Mouse (Mus musculus) gonadal fat pad, adult 2 months (tissue): Measurements from ENCODE around the gene Gm21761. TPM values are rescaled to one million over a fixed set of nuclear protein-coding genes. Genes with fewer than 3 reads are reported as not detected.
"Not testable (repeated sequence)": the region's sequence is repeated elsewhere in the genome, so short reads cannot be mapped to it uniquely, and the experiment has no call there.

ENCODE experiments used
- DNase-seq: peaks from one replicate; pipeline ENCODE4 v3.0.0-alpha.2; 2012; ENCODE audit warnings: low read depth
- polyA plus RNA-seq: library from polyadenylated mRNA; depleted of rRNA; stranded (reverse); fragments of >200 nt; gene quantifications from 2 replicates; pipeline ENCODE4 v1.2.3, GENCODE M21; 2012; rRNA removed

Gene Gm21761
- not detected in 2 replicates for polyA plus RNA-seq

- DNase-seq = not testable (repeated sequence)
These were observed at the start of gene Gm21761 for GRCm38 (mm10) chr13:119929172-119929571. Gene Gm21761 (minus strand): TSS chr13:119929272.

GRCm38 (mm10) chr13:119969163-119969562 lies 40.1 kb upstream of the Gm21761 start:
- not testable (repeated sequence) for DNase-seq

GRCm38 (mm10) chr13:119968193-119968592 lies 39.1 kb upstream of the Gm21761 start:
- not testable (repeated sequence) for DNase-seq

- not testable (repeated sequence) for DNase-seq
These were observed 36.9 kb upstream of the Gm21761 start for GRCm38 (mm10) chr13:119965968-119966367.

GRCm38 (mm10) chr13:119965302-119965952 lies 36.4 kb upstream of the Gm21761 start:
- DNase-seq = not testable (repeated sequence)

GRCm38 (mm10) chr13:119962856-119963255 lies 33.8 kb upstream of the Gm21761 start:
- DNase-seq = not testable (repeated sequence)

- not testable (repeated sequence) for DNase-seq
These were observed 26.5 kb upstream of the Gm21761 start for GRCm38 (mm10) chr13:119955567-119955966.

- not testable (repeated sequence) for DNase-seq
These were observed 26.0 kb upstream of the Gm21761 start for GRCm38 (mm10) chr13:119955089-119955488.

GRCm38 (mm10) chr13:119950706-119951105 lies 21.6 kb upstream of the Gm21761 start, which contains the start of gene B020031M17Rik:
Gene B020031M17Rik (minus strand): TSS chr13:119950806.
- not testable (repeated sequence) for DNase-seq

GRCm38 (mm10) chr13:119924597-119925340 lies 4.3 kb downstream of the Gm21761 start:
- DNase-seq = not testable (repeated sequence)

- not testable (repeated sequence) for DNase-seq
These were observed 11.9 kb downstream of the Gm21761 start for GRCm38 (mm10) chr13:119916966-119917722.

- DNase-seq = not testable (repeated sequence)
These were observed 12.6 kb downstream of the Gm21761 start for GRCm38 (mm10) chr13:119916449-119916848.

GRCm38 (mm10) chr13:119898549-119898948 lies 30.5 kb downstream of the Gm21761 start:
- not testable (repeated sequence) for DNase-seq

GRCm38 (mm10) chr13:119894685-119895084 lies 34.4 kb downstream of the Gm21761 start, which contains the start of gene Tcstv1:
Gene Tcstv1 (minus strand): TSS chr13:119894785.
- DNase-seq = not testable (repeated sequence)

- DNase-seq = not testable (repeated sequence)
These were observed 42.2 kb downstream of the Gm21761 start for GRCm38 (mm10) chr13:119886896-119887295.

- DNase-seq = not testable (repeated sequence)
These were observed 64.6 kb downstream of the Gm21761 start for GRCm38 (mm10) chr13:119864395-119864999.

- not testable (repeated sequence) for DNase-seq
These were observed 66.7 kb downstream of the Gm21761 start for GRCm38 (mm10) chr13:119862399-119862798.
